Mouse (Mus musculus) heart, postnatal 0 days (tissue): ENCODE measurements around the gene March8.

Experiments
- CTCF ChIP-seq: IDR thresholded peaks from 2 replicates; pipeline ENCODE4 v1.5.1; 2016; ENCODE audit warnings: antibody characterized with exemption, control low read depth, low read depth
- EP300 ChIP-seq: IDR thresholded peaks from 2 replicates; pipeline ENCODE4 v1.6.1; 2016; ENCODE audit warnings: antibody characterized with exemption, low read depth

DNA sequence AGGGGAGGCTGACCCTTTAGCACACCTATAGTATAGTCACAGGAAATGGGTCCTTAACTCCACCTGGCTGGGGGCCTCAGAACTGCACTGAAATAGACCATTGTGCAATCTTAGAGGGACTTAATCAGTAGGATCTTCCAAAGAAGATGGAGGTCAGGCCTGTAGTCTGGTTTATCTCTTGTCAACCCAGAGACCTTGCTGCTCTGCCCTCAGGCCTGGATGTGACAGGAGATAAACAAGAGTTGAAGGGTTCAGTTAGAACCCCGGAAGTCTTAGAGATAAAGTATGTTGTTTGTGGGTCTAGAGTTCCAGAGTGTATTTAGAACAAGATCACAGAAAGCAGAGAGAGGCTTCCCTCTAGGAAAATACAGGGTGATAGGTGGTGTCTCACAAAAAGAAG is 118.7 kb downstream of the March8 start:
- TF ChIP-seq EP300: no peak
- no peak for TF ChIP-seq CTCF
